Mouse (Mus musculus) R1 (cell line): Measurements from ENCODE around the gene 1700007K13Rik.

Experiments
- DNase-seq: peaks from one replicate; pipeline ENCODE4 v3.0.0-alpha.2; 2018; ENCODE audit warnings: low read depth, low spot score

Gene 1700007K13Rik

GRCm38 (mm10) chr2:28469461-28469860, 3.3 kb upstream of the 1700007K13Rik start:
- DNase-seq = no peak

- no peak for DNase-seq
Measured at GRCm38 (mm10) chr2:28468486-28469225, 2.5 kb upstream of the 1700007K13Rik start.

GRCm38 (mm10) chr2:28467860-28468485, 1.8 kb upstream of the 1700007K13Rik start, which contains the start of gene Mrps2:
Mrps2 (plus strand) TSS chr2:28468066.
- DNase-seq = peak; percentile 90

- DNase-seq = no peak
Measured at GRCm38 (mm10) chr2:28464919-28465318, 1.2 kb downstream of the 1700007K13Rik start.

DNA sequence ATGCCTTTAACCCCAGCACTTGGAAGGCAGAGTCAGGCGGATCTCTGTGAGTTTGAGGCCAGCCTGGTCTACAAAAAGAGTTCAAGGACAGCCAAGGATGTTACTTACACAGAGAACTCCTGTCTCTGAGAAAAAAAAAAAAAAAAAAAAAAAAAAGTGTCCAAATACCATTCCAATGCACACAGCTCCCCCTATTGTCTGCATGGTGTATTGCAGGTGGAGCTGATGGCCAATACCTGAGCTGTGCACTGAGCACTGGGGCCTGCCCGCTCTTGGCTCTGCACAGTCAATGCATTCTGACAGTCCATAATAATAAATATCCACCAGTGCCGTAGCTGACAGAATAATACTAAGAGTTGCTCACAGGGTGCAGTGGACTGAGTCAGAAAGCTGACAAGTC, 2.2 kb downstream of the 1700007K13Rik start:
- DNase-seq = peak; percentile 91

GRCm38 (mm10) chr2:28456616-28457015, 9.5 kb downstream of the 1700007K13Rik start:
- DNase-seq = no peak

GRCm38 (mm10) chr2:28453539-28453938, 12.6 kb downstream of the 1700007K13Rik start:
- DNase-seq = no peak

DNA sequence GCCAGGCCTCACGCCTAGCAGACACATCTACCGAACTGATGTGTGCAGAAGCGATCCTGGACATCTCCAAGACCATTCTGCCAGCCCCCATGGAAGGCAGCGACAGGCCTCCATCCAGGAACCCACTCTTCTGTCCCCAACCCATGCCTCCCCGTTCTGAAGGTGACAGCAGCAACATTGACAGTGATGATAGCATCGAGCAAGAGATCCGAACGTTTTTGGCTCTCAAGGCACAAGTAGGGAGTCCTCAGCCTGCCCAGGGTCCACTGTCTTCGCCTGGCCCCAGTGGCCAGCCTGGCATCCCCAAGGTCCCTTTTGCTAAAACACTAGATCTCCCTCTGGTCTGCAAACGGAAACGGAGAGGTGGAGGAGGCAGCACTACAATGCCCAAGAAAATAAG, 14.5 kb downstream of the 1700007K13Rik start:
- DNase-seq = no peak

DNA sequence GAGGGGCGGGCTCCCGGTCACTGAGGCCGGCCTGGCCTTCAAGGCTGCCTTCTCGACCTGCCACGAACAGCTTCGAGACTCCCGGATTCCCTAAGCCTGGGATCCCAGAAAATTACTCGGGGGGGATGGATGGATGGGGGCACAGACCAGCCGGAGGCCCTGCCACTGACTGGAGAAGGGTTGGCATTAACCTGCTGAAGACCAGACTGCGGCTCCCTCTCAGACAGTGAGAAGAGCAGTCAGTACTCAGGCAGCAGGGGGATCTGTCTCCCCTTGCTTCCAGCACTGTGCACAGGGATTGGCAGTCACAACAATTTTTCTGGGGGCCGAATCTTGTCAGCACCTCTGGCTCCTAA, 18.8 kb downstream of the 1700007K13Rik start:
- no peak for DNase-seq

- no peak for DNase-seq
Measured at GRCm38 (mm10) chr2:28446515-28447314, 19.4 kb downstream of the 1700007K13Rik start, which contains the start of gene Ppp1r26. Ppp1r26 (plus strand) TSS chr2:28446800.

GRCm38 (mm10) chr2:28446181-28446514, 20.0 kb downstream of the 1700007K13Rik start:
- DNase-seq = no peak

DNA sequence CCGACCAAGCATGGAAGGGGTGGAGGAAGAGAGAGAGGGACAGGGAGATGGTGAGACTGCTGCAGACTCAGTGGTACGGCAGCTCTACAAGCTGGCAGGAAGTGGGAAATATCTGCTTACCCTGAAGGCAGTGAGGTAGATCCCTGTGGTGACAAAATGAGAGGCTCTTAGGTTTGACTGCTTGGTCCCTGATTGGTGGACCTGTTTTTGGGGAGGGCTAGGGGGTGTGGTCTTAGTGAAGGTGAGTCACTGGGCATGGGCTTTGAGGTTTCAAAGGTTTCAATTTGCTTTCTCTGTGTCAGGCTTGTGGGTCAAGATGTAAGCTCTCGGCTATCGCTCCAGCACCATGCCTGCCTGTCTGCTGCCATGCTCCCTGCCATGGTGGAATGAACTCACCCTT, 21.1 kb downstream of the 1700007K13Rik start:
- peak; percentile 63 for DNase-seq

GRCm38 (mm10) chr2:28440842-28441241, 25.3 kb downstream of the 1700007K13Rik start:
- peak; percentile 37 for DNase-seq

DNA sequence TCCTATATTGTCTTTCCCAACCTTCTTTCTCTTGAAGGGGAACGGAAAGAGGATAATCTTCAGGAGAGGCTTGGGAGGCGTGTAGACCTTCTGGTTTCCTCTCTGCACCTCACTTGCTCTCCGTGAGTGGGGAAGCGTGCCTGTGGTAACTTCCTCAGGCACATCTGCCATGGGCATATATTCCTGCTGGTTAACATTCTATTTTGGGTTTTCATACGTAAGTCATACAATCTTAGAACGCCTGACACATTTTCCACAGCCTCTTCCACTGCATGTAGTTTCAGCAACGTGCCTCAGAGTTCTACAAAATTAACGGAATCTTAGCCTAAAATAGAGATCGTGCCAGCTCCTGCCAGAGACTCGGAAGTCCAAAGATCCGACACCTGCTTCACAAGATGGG, 30.7 kb downstream of the 1700007K13Rik start:
- no peak for DNase-seq

DNA sequence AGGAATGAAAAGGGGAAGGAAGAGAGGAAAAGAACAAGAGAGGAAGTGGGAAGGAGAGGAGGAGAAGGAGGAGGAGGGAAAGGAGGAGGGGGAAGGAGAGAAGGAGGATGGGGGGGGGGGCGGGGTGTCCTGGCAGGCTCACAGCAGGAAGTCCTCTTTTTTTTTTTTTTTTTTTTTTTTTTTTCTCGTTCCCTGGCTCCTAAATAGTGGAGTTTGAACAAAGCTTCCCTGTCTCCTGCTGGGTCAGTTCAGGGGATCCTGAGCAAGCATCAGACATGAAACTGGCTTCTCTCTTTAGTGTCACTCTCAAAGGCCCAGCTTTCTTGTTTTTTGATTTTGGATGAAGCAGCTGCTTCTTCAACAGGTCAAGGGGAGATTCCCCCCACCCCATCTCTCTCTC, 32.6 kb downstream of the 1700007K13Rik start:
- DNase-seq = peak; percentile 40

DNA sequence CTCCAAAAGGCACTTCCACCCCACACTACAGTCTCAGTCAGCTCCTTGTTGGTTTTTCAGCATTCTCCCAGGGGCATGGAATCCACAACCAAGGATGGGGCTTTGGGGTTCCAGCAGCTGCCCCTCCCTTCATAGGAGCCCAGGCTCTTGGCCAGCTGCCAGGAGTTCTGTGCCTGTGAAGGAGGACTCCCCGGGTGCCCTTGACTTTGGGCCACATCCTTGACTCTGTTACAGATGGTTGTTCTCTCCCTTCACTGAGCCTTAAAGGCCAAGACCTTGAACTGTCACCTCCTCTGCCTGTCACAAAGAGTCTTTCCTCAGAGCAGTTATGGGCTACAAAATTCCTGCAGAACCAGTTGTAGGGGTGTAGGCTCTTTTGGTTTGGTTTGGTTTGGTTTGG, 33.3 kb downstream of the 1700007K13Rik start:
- peak; percentile 95 for DNase-seq

DNA sequence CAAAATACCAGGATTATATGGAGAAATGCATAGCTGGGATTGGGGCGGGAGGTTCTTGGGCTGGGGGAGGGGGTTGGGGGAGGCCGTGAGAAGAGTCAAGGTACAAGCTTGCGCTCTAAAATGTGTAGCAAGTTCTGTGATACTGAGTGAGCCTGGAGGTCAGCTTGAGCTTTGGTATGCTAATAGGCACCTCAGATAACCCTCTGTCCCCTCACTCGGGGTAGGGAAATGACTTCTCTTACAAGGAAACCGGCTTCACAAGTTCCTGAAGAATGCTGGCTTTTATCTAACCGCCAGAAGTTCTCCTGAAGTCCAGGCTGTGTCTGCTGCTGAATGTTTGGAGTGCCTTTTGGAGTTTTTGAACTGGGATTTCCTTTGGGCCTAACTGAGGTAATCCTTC, 35.3 kb downstream of the 1700007K13Rik start:
- DNase-seq = peak; percentile 87

DNA sequence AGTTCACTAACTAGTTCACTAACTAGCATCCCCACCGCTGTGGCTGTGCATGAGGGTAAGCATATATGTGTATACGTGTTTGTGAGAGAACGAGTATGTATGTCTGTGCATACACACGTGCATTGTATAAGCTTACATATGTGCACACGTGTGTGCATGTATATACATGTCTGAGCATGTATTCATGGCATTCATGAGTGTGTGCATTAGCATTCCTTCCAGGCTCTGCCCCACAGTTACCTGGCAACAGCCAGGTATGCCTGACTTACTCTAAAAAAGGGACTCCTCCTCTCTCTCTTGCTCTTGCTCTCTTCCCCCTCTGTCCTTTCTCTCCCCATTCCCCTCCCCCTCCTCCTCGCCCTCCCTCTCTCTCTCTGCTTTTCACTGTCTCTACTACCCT, 38.9 kb downstream of the 1700007K13Rik start:
- DNase-seq = peak; percentile 60

DNA sequence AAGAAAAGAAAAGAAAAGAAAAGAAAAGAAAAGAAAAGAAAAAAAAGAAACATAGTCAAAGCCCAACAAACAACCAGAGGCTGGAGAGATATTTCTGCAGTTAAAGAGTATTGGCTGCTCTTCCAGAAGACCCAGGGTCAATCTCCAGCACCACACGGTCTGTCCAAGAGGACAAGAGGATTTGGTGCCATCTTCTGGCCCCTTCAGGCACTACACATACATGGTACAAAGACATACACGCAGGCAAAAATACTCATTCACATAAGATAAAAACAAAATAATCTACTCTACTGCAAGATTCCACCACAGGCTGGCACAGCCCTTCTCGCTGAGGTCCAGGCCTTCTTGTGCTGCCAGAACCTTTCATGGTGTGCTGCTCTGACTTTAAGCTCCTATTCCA, 43.0 kb downstream of the 1700007K13Rik start:
- peak; percentile 86 for DNase-seq

GRCm38 (mm10) chr2:28419898-28420297, 46.2 kb downstream of the 1700007K13Rik start:
- peak; percentile 90 for DNase-seq

DNA sequence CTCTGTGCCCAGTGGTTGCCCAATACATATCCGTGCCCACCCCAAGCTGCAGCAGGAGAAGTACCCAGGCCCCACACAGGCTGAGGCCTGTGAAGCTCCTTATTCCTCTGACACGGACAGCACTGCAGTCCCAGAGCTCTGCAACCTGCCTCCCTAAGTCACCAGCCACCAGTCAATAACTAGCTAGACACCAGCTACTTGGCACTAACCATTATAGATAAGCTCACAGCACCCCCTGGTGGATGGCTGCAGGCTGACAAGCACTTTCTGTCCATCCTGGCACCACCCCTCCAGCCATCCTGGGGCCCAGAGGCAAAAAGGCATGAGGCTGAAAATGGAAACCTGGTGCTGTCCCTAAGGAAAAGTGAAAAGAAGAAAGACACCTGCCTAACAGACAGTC, 48.1 kb downstream of the 1700007K13Rik start:
- peak; percentile 83 for DNase-seq

GRCm38 (mm10) chr2:28416511-28416910, 49.6 kb downstream of the 1700007K13Rik start:
- no peak for DNase-seq
